Mouse (Mus musculus) heart, embryonic 10.5 days (tissue): ENCODE results near the gene Arhgef19. TPM values are rescaled to one million over a fixed set of nuclear protein-coding genes. Genes with fewer than 3 reads are reported as not detected.

Experiments used
- DNase-seq: peaks from one replicate; pipeline ENCODE4 v3.0.0-alpha.2; 2017; ENCODE audit warnings: low spot score
- H3K27ac ChIP-seq: fragments of 300-500 bp; sonication (generic); 2 replicates; pipeline ENCODE4 v1.5.1; 2016; ENCODE audit warnings: mild to moderate bottlenecking
- H3K27me3 ChIP-seq: fragments of 300-500 bp; sonication (generic); 2 replicates; pipeline ENCODE4 v1.6.1; 2016; ENCODE audit warnings: mild to moderate bottlenecking; ENCODE audit not compliant: poor library complexity, insufficient read depth, severe bottlenecking
- H3K36me3 ChIP-seq: fragments of 300-500 bp; sonication (generic); 2 replicates; pipeline ENCODE4 v1.6.1; 2016; ENCODE audit warnings: mild to moderate bottlenecking, moderate library complexity
- H3K4me1 ChIP-seq: fragments of 300-500 bp; sonication (generic); 2 replicates; pipeline ENCODE4 v1.6.1; 2016; ENCODE audit warnings: mild to moderate bottlenecking
- H3K4me3 ChIP-seq: fragments of 300-500 bp; sonication (generic); 2 replicates; pipeline ENCODE4 v1.5.1; 2016; ENCODE audit warnings: mild to moderate bottlenecking, moderate library complexity
- H3K9me3 ChIP-seq: fragments of 300-500 bp; sonication (generic); 2 replicates; pipeline ENCODE4 v1.6.1; 2016; ENCODE audit warnings: mild to moderate bottlenecking, moderate library complexity
- WGBS: fragments of 180-500 bp; shearing (Covaris S2); methylation state at CpG from one replicate; pipeline ENCODE4 v1.1.7; 2016; 5-methylcytosine and 5-hydroxymethylcytosine counted together
- polyA plus RNA-seq: library from polyadenylated mRNA; unstranded; fragments of >200 nt; fragmentation: Nextera tagmentation; extraction: Ambion mirVana; gene quantifications from 2 replicates; pipeline ENCODE4 v1.2.1, GENCODE M21; 2016

Arhgef19 gene
- polyA plus RNA-seq, 1 experiment from 2014 or later = 3.7 TPM

DNA sequence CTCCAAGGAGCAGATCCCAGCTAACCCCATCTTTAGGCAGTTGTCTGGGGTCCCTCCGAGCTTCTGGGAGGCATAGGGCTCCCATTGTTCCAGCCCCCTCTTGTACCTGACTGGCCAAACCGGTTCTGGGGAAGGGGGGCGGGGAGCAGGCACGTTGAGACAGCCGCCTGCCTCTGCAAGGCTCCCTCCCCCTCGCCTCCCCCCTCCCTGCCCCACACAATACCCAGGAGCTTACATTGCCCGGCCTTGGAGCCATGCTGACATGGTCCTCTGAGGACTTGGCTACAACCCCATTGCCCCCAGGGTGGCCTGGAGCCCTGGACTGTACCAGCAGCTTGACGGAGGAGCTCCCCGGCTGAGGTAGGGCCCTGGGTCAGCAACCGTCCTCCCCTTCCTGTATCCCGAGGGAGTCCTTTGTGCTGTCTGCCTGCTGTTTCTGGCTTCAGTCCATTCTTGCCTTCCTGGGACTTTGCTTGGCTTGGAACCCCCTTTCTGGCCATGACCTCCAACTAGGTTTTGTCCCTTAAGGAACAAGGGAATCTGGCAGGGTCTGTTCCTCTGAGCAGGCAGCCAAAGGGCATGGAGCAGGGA is 3.4 kb downstream of the Arhgef19 start:
- no peak for DNase-seq
- H3K36me3 ChIP-seq = no peaks in the 10 kb centered on the region
- no peaks in the 10 kb centered on the region for H3K9me3 ChIP-seq
- peaks cover 62% of the 10 kb centered on the region for H3K4me1 ChIP-seq
- H3K27ac ChIP-seq = peak overlapping the region; percentile 37; the same call in 1 of the 2 replicates
- peaks cover 100% of the 10 kb centered on the region for H3K27me3 ChIP-seq
- H3K4me3 ChIP-seq = 0 out of 2 replicates have a peak overlapping the region, but pooled peaks have one; percentile 1
- 7% methylated on average over 11 of the region's 11 CpGs for WGBS

DNA sequence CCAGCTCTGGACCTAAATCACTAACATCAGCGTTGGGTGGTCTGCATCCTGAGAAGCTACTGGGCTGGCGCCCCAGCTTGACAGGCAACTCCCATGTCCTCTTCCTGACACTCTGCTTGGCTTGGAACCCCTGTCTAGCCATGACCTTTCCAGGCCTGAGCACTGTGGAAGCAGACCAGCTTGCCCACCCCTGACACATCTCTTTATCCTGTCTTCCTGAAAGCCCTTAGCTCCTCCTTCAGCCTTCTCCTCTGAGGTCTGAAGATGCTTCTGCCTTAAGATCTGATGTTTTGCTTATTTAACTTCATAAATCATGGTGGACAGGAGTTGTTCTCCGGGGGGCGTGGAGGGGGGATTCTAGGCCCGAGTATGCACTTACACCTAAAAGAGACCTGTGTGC is 4.3 kb downstream of the Arhgef19 start:
- WGBS = 54% methylated on average over 5 of the region's 5 CpGs
- no peak overlapping the region for H3K4me3 ChIP-seq

GRCm38 (mm10) chr4:141244401-141244800 is 5.1 kb downstream of the Arhgef19 start:
- H3K4me3 ChIP-seq = no peak overlapping the region
- peaks cover 100% of the 10 kb centered on the region for H3K27me3 ChIP-seq
- 0 out of 2 replicates have a peak overlapping the region, but pooled peaks have one; percentile 32 for H3K27ac ChIP-seq
- DNase-seq = no peak
- H3K36me3 ChIP-seq = no peaks in the 10 kb centered on the region
- H3K4me1 ChIP-seq = peaks cover 67% of the 10 kb centered on the region
- WGBS = 56% methylated on average over 5 of the region's 5 CpGs
- no peaks in the 10 kb centered on the region for H3K9me3 ChIP-seq

More for the DNA sequence above, 4.3 kb downstream of the Arhgef19 start:
- DNase-seq = no peak
- Histone ChIP-seq H3K27me3 (peaks cover 100% of the 10 kb centered on the region), H3K36me3 (no peaks in the 10 kb centered on the region), H3K27ac (no peak overlapping the region), H3K9me3 (no peaks in the 10 kb centered on the region), H3K4me1 (peaks cover 70% of the 10 kb centered on the region)

GRCm38 (mm10) chr4:141244931-141245425 is 5.7 kb downstream of the Arhgef19 start:
- Histone ChIP-seq H3K4me3 (0 out of 2 replicates have a peak overlapping the region, but pooled peaks have one; percentile 13), H3K27ac (peak overlapping the region; percentile 32; the same call in 1 of the 2 replicates), H3K36me3 (no peaks in the 10 kb centered on the region), H3K27me3 (peaks cover 99% of the 10 kb centered on the region), H3K4me1 (peaks cover 62% of the 10 kb centered on the region), H3K9me3 (no peaks in the 10 kb centered on the region)
- DNase-seq = no peak
- 25% methylated on average over 9 of the region's 9 CpGs for WGBS

DNA sequence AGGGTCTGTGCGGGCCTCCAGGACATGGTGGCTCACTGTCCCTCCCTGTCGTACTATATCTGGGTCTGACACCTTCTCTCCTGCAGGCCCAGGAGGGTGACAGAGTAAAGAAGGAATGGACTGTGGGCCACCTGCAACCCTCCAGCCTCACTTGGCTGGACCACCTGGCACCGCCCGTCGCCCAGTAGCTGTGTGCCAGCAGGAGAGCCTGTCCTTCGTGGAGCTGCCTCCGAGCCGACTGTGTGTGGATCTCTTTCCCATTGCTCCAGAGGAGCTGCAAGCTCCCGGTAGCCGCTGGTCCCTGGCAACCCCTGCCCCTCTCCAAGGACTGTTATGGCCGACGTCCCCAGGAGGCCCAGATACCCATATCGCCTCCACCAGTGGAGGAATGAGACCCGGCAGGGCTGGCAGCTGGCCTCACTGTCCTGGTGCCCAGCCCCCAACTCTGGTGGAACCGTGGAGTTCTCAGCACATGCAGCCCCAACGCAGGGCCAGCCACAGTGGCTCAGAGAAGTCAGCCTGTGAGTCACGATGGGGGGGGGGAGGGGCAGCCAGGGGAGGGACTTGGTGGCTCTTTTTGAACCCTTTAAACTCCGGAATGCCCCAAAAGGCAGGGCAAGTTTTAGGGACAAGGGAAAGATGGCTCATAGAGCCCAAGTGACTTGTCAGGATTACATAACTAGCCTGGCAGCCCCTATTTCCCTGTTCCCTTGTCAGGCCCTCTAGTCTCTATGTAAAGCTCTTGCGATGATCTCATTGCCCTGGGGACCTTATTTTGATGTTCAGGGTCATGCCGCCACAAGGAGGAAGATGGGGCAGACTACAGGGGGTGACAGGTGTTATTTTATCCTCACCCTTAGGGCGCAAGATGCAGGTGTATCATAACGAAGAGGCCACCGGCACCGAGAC is 7.0 kb downstream of the Arhgef19 start:
- Histone ChIP-seq H3K4me1 (peaks cover 53% of the 10 kb centered on the region), H3K27ac (peak overlapping the region; percentile 31; the same call in 1 of the 2 replicates), H3K36me3 (no peaks in the 10 kb centered on the region), H3K27me3 (peaks cover 99% of the 10 kb centered on the region), H3K9me3 (no peaks in the 10 kb centered on the region), H3K4me3 (peak overlapping the region; percentile 62)
- 20% methylated on average over 24 of the region's 24 CpGs for WGBS
- no peak for DNase-seq

- peaks cover 97% of the 10 kb centered on the region for H3K27me3 ChIP-seq
- H3K4me1 ChIP-seq = peaks cover 53% of the 10 kb centered on the region
- 2% methylated on average over 17 of the region's 17 CpGs for WGBS
- H3K9me3 ChIP-seq = no peaks in the 10 kb centered on the region
- H3K27ac ChIP-seq = peak overlapping the region; percentile 38; the same call in 1 of the 2 replicates
- no peaks in the 10 kb centered on the region for H3K36me3 ChIP-seq
- DNase-seq = no peak
- H3K4me3 ChIP-seq = peak overlapping the region; percentile 62
Measured at GRCm38 (mm10) chr4:141246998-141247350, 7.7 kb downstream of the Arhgef19 start.

- Histone ChIP-seq H3K9me3 (no peaks in the 10 kb centered on the region), H3K27ac (peak overlapping the region; percentile 45), H3K36me3 (no peaks in the 10 kb centered on the region), H3K4me1 (peaks cover 43% of the 10 kb centered on the region), H3K4me3 (peak overlapping the region; percentile 62), H3K27me3 (peaks cover 87% of the 10 kb centered on the region)
- DNase-seq = no peak
- 1% methylated on average over 59 of the region's 60 CpGs for WGBS
Measured at GRCm38 (mm10) chr4:141247776-141248613, 8.7 kb downstream of the Arhgef19 start.

GRCm38 (mm10) chr4:141248614-141248978 is 9.3 kb downstream of the Arhgef19 start:
- Histone ChIP-seq H3K27ac (no peak overlapping the region), H3K9me3 (no peaks in the 10 kb centered on the region), H3K4me3 (peak overlapping the region; percentile 62), H3K36me3 (no peaks in the 10 kb centered on the region), H3K4me1 (peaks cover 43% of the 10 kb centered on the region), H3K27me3 (peaks cover 81% of the 10 kb centered on the region)
- 7% methylated on average over 11 of the region's 11 CpGs for whole genome bisulfite sequencing
- DNase-seq = no peak

DNA sequence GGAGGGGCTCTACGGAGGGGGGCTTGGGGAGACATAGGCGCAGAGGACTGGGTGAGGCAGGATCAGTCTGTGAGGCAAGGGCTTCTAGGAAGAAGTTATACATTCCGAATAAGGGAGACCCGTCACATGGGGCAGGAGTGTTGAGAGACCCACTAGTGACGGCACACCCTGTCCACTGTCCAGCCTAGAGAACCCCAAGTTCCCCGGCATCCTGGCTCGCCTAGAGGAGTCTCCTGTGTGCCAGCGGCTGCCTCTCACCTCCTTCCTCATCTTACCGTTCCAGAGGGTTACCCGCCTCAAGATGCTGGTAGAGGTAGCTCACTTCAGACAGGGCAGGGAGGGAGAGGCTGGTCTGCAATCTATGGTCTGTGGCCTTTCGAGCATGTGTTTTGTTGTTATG is 10.1 kb downstream of the Arhgef19 start:
- no peak for DNase-seq
- WGBS = 66% methylated on average over 11 of the region's 11 CpGs
- Histone ChIP-seq H3K9me3 (no peaks in the 10 kb centered on the region), H3K36me3 (no peaks in the 10 kb centered on the region), H3K27me3 (peaks cover 78% of the 10 kb centered on the region), H3K27ac (no peak overlapping the region), H3K4me1 (peaks cover 46% of the 10 kb centered on the region), H3K4me3 (no peak overlapping the region)

- H3K27ac ChIP-seq = no peak overlapping the region
- H3K27me3 ChIP-seq = peaks cover 61% of the 10 kb centered on the region
- peaks cover 37% of the 10 kb centered on the region for H3K4me1 ChIP-seq
- H3K4me3 ChIP-seq = no peak overlapping the region
- H3K36me3 ChIP-seq = no peaks in the 10 kb centered on the region
- no peaks in the 10 kb centered on the region for H3K9me3 ChIP-seq
- no peak for DNase-seq
- WGBS = 70% methylated on average over 8 of the region's 8 CpGs
Measured at GRCm38 (mm10) chr4:141251071-141251470, 11.8 kb downstream of the Arhgef19 start.

GRCm38 (mm10) chr4:141252641-141253040 is 13.3 kb downstream of the Arhgef19 start:
- H3K27me3 ChIP-seq = peaks cover 45% of the 10 kb centered on the region
- WGBS = 69% methylated on average over 2 of the region's 2 CpGs
- no peak overlapping the region for H3K27ac ChIP-seq

DNA sequence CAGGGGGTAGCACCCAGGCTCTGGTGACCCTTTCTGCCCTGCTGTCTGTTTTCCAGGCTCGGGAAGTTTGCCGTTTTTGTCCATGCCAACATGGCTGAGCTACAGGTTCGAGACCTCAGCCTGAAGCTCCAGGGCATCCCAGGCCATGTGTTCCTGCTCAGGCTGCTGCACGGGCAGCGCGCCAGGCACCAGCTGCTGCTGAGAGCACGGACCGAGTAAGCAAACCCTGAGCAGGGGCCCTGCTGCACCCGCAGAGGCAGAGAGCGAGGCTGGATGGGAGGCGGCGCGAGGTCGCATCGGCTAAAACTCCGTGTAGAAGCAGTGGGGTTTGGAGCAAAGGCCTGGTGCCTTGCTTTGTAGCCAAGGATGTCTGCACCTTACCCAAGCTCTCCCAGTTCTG is 14.9 kb downstream of the Arhgef19 start:
- no peaks in the 10 kb centered on the region for H3K36me3 ChIP-seq
- 82% methylated on average over 16 of the region's 16 CpGs for WGBS
- no peaks in the 10 kb centered on the region for H3K9me3 ChIP-seq
- H3K27ac ChIP-seq = no peak overlapping the region
- peaks cover 29% of the 10 kb centered on the region for H3K27me3 ChIP-seq
- no peak for DNase-seq
- no peak overlapping the region for H3K4me3 ChIP-seq
- H3K4me1 ChIP-seq = peaks cover 7% of the 10 kb centered on the region

More at GRCm38 (mm10) chr4:141252641-141253040, 13.3 kb downstream of the Arhgef19 start:
- Histone ChIP-seq H3K4me1 (peaks cover 21% of the 10 kb centered on the region), H3K9me3 (no peaks in the 10 kb centered on the region), H3K4me3 (no peak overlapping the region), H3K36me3 (no peaks in the 10 kb centered on the region)
- no peak for DNase-seq
